Mouse (Mus musculus): Measurements from ENCODE around the gene Synj2. TPM values are rescaled to one million over a fixed set of nuclear protein-coding genes. Genes with fewer than 3 reads are reported as not detected.

Gene Synj2
- total and polyA plus RNA-seq, 3 experiments: 1.2 to 2.5 TPM; not detected in 1

DNA sequence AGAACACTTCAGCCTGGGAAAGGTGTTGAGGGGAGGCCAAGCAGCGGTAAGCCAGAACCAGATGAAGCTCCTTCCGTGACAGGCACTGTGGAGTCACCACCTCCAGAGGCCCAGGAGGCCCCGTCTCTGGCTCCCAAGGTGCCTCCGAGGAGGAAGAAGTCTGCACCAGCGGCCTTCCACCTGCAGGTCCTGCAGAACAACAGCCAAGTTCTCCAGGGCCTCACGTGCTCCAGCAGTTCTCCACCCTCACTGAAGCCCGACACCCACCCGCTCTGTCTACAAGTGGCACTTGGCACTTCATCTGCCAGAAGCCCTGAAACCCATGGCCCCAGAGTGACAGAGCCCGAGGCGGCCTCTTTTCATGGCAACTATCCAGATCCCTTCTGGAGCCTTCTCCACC lies 96.4 kb downstream of the Synj2 start:
- no peaks in the 10 kb centered on the region for H3K36me3 ChIP-seq (ENCODE audit: control insufficient read depth in 1 of 2, insufficient read depth in 2 of 2, low read length in 2 of 2)
- H3K27ac ChIP-seq (ENCODE audit: control insufficient read depth, low read depth, low read length): no peak overlapping the region
- DNase-seq (ENCODE audit: low read depth, low spot score): no peak

DNA sequence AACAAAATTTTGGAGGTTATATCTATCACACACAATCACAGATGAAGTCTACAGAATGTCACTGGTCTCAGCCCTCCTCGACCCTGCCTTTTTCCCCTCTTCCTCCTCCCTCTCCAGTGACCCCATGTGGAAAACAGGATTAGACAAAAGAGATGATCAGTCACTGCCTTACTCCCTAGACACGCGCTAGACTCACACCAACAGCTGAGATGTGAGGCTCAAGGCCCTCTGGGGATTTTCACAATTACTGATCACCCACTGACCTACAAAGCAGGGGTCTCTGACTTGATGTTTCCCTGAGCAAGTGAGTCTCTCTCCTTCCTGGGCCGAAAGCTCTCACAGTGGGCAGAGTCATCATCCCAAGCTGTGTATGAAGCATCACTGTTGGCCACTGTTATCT lies 111.7 kb downstream of the Synj2 start:
- Histone ChIP-seq H3K4me3 (ENCODE audit: control insufficient read depth in 1 of 2, insufficient read depth in 1 of 2, low read depth in 2 of 2, low read length in 2 of 2) (no peak overlapping the region), H3K27ac (ENCODE audit: control insufficient read depth, low read depth, low read length) (no peak overlapping the region), H3K9me3 (replicated peaks; ENCODE audit: insufficient read depth, low read length) (no peaks in the 10 kb centered on the region), H3K27me3 (ENCODE audit: control insufficient read depth in 1 of 2, insufficient read depth in 2 of 2, low read length in 2 of 2) (no peaks in the 10 kb centered on the region), H3K36me3 (ENCODE audit: control insufficient read depth in 1 of 2, insufficient read depth in 2 of 2, low read length in 2 of 2) (no peaks in the 10 kb centered on the region; a peak in 1 of 4 replicates), H3K79me2 (ENCODE audit: control insufficient read depth, insufficient read depth, low read length, poor library complexity) (no peaks in the 10 kb centered on the region), H3K4me1 (ENCODE audit: control insufficient read depth in 1 of 2, insufficient read depth in 2 of 2, low read length in 2 of 2) (no peaks in the 10 kb centered on the region), H3K9ac (ENCODE audit: control insufficient read depth, low read depth, low read length, poor library complexity, severe bottlenecking) (no peak overlapping the region)
- TF ChIP-seq CHD1 (IDR thresholded peaks at IDR 0.05; ENCODE audit: low read depth, low read length): no peak
- no peak for TF ChIP-seq ZKSCAN1 (IDR thresholded peaks at IDR 0.05; ENCODE audit: low read depth, low read length)
- TF ChIP-seq RAD21 (IDR thresholded peaks at IDR 0.05; ENCODE audit: low read depth, low read length): no peak
- TF ChIP-seq MAX (IDR thresholded peaks at IDR 0.05; ENCODE audit: low read length): no peak
- TF ChIP-seq MYB (IDR thresholded peaks at IDR 0.05; ENCODE audit: low read depth, low read length): no peak
- TF ChIP-seq MAFK (IDR thresholded peaks at IDR 0.05; ENCODE audit: borderline replicate concordance, low read depth, low read length): no peak
- TF ChIP-seq BHLHE40 (IDR thresholded peaks at IDR 0.05; ENCODE audit: borderline replicate concordance, low read depth, low read length): no peak
- no peak for TF ChIP-seq MAZ (IDR thresholded peaks at IDR 0.05; ENCODE audit: low read depth, low read length)
- TF ChIP-seq SIN3A (IDR thresholded peaks at IDR 0.05; ENCODE audit: low read length): no peak
- TF ChIP-seq MEF2A (IDR thresholded peaks at IDR 0.05; ENCODE audit: extremely low read depth, insufficient replicate concordance, low read depth, low read length, poor library complexity, severe bottlenecking): no peak
- no peak for TF ChIP-seq POLR2AphosphoS5 (IDR thresholded peaks at IDR 0.05; ENCODE audit: borderline replicate concordance, low read depth, low read length)
- no peak for TF ChIP-seq KAT2A (conservative IDR thresholded peaks at IDR 0.05; ENCODE audit: low read depth, low read length)
- no peak for TF ChIP-seq JUND (IDR thresholded peaks at IDR 0.05; ENCODE audit: low read depth, low read length)
- no peak for TF ChIP-seq NRF1 (IDR thresholded peaks at IDR 0.05; ENCODE audit: insufficient read depth, low read depth, low read length, poor library complexity, severe bottlenecking)
- TF ChIP-seq TAL1 (IDR thresholded peaks at IDR 0.05; ENCODE audit: low read length): no peak
- no peak for TF ChIP-seq TCF12 (IDR thresholded peaks at IDR 0.05; ENCODE audit: low read depth, low read length)
- TF ChIP-seq TBP (IDR thresholded peaks at IDR 0.05; ENCODE audit: low read depth, low read length): no peak
- no peak for TF ChIP-seq GATA1 (IDR thresholded peaks at IDR 0.05; ENCODE audit: low read depth, low read length)
- DNase-seq (ENCODE audit: low read depth, low spot score): no peak

More for the DNA sequence above, 96.4 kb downstream of the Synj2 start:
- Histone ChIP-seq H3K27me3 (ENCODE audit: control insufficient read depth in 1 of 2, insufficient read depth in 2 of 2, low read length in 2 of 2) (no peaks in the 10 kb centered on the region), H3K4me1 (ENCODE audit: control insufficient read depth in 1 of 2, insufficient read depth in 2 of 2, low read length in 2 of 2) (peaks cover 2% of the 10 kb centered on the region in 2 experiments; a peak in 2 of 4 replicates), H3K9ac (ENCODE audit: control insufficient read depth, low read depth, low read length, poor library complexity, severe bottlenecking) (no peak overlapping the region), H3K4me3 (ENCODE audit: control insufficient read depth in 1 of 2, insufficient read depth in 1 of 2, low read depth in 2 of 2, low read length in 2 of 2) (no peak overlapping the region), H3K9me3 (replicated peaks; ENCODE audit: insufficient read depth, low read length) (no peaks in the 10 kb centered on the region), H3K79me2 (ENCODE audit: control insufficient read depth, insufficient read depth, low read length, poor library complexity) (no peaks in the 10 kb centered on the region)
- TF ChIP-seq POLR2AphosphoS5 (IDR thresholded peaks at IDR 0.05; ENCODE audit: borderline replicate concordance, low read depth, low read length) (no peak), MYC (IDR thresholded peaks at IDR 0.05; ENCODE audit: low read depth, low read length) (no peak), GATA1 (IDR thresholded peaks at IDR 0.05; ENCODE audit: low read depth, low read length) (no peak), NRF1 (IDR thresholded peaks at IDR 0.05; ENCODE audit: insufficient read depth, low read depth, low read length, poor library complexity, severe bottlenecking) (no peak), CHD2 (IDR thresholded peaks at IDR 0.05; ENCODE audit: low read length) (no peak), SIN3A (IDR thresholded peaks at IDR 0.05; ENCODE audit: low read length) (no peak)
